Mouse (Mus musculus) ovary, adult 10 weeks (tissue): ENCODE measurements around the gene Vmn1r119. TPM values are rescaled to one million over a fixed set of nuclear protein-coding genes. Genes with fewer than 3 reads are reported as not detected.

Experiments used
- polyA plus RNA-seq: library from polyadenylated mRNA; stranded (reverse); fragments of 350-450 nt; fragmentation: Illumina TruSeq; extraction: RNeasy Lipid Tissue Mini Kit (QIAGEN cat#74804); gene quantifications from one replicate; pipeline ENCODE4 v1.2.3, GENCODE M21; 2014

The Vmn1r119 gene
- not detected for polyA plus RNA-seq

GRCm38 (mm10) chr7:21012355-21012754 lies at the start of gene Vmn1r119:
Gene Vmn1r119 (minus strand): TSS chr7:21012455.

GRCm38 (mm10) chr7:21053684-21054083 lies 41.4 kb upstream of the Vmn1r119 start, which contains the start of gene Vmn1r120:
Gene Vmn1r120 (minus strand): TSS chr7:21053784.

Other genes with a start within 250 kb of the Vmn1r119 start
- gene Vmn1r112, start 241.3 kb downstream of the Vmn1r119 start, polyA plus RNA-seq, result not detected
- gene Vmn1r113, start 225.2 kb downstream of the Vmn1r119 start, polyA plus RNA-seq, result not detected
- gene Vmn1r114, start 200.3 kb downstream of the Vmn1r119 start, polyA plus RNA-seq, result not detected
- not detected for gene Vmn1r115, start 167.5 kb downstream of the Vmn1r119 start, polyA plus RNA-seq
- not detected for gene Vmn1r116, start 140.2 kb downstream of the Vmn1r119 start, polyA plus RNA-seq
- gene Vmn1r117, start 128.3 kb downstream of the Vmn1r119 start, polyA plus RNA-seq, result not detected
- not detected for gene Vmn1r118, start 100.1 kb downstream of the Vmn1r119 start, polyA plus RNA-seq
- gene Vmn1r120, start 41.3 kb upstream of the Vmn1r119 start, polyA plus RNA-seq, result not detected
- gene Vmn1r121, start 86.1 kb upstream of the Vmn1r119 start, polyA plus RNA-seq, result not detected
- not detected for gene Vmn1r122, start 121.7 kb upstream of the Vmn1r119 start, polyA plus RNA-seq
- gene Vmn1r123, start 149.7 kb upstream of the Vmn1r119 start, polyA plus RNA-seq, result not detected
- not detected for gene Gm5157, start 178.0 kb upstream of the Vmn1r119 start, polyA plus RNA-seq
- not detected for gene Vmn1r124, start 248.2 kb upstream of the Vmn1r119 start, polyA plus RNA-seq